Mouse (Mus musculus): ENCODE measurements at regions not wholly inside any gene's neighbourhood (a gene's known extent, or its start where the extent isn't known, plus 50 kb on each side); places are given as distances from the start of the nearest gene placed in this dataset.
A peak's percentile ranks its signal among the peaks of the same experiment; 100 is the strongest.

GRCm38 (mm10) chr14:24647722-24648121 lies 160.8 kb downstream of the Rps24 start:
- no peaks in the 10 kb centered on the region for H3K27me3 ChIP-seq (ENCODE audit: control insufficient read depth, insufficient read depth, low read length)

GRCm38 (mm10) chr14:24650195-24650901 lies 163.4 kb downstream of the Rps24 start:
- Histone ChIP-seq H3K4me2 (ENCODE audit: low read length) (no peak overlapping the region), H3K36me3 (ENCODE audit: control insufficient read depth, insufficient read depth, low read length) (no peaks in the 10 kb centered on the region), H3K27ac (replicated peaks; ENCODE audit: low read depth, low read length) (peak overlapping the region; percentile 78), H3K9me3 (ENCODE audit: control insufficient read depth, low read length) (no peaks in the 10 kb centered on the region), H3K27me3 (ENCODE audit: control insufficient read depth, insufficient read depth, low read length) (no peaks in the 10 kb centered on the region), H3K4me1 (ENCODE audit: control insufficient read depth, insufficient read depth, low read length) (peaks cover 15% of the 10 kb centered on the region; the same call in 1 of the 2 replicates), H3K9ac (replicated peaks; ENCODE audit: low read length) (0 out of 2 replicates have a peak overlapping the region, but pooled peaks have one; percentile 1), H3K4me3 (replicated peaks; ENCODE audit: low read depth, low read length) (no peak overlapping the region)
- ATAC-seq (ENCODE audit: low FRiP score, low TSS enrichment) (peak; percentile 50; the same call in 1 of the 2 replicates), DNase-seq (peak; percentile 72)
- WGBS, result 40% methylated on average over 7 of the region's 7 CpGs

More at GRCm38 (mm10) chr14:24647722-24648121, 160.8 kb downstream of the Rps24 start:
- H3K27ac ChIP-seq (replicated peaks; ENCODE audit: low read depth, low read length), result no peak overlapping the region
- 90% methylated on average over 4 of the region's 4 CpGs for WGBS
- H3K9ac ChIP-seq (replicated peaks; ENCODE audit: low read length), result no peak overlapping the region
- peaks cover 17% of the 10 kb centered on the region for H3K4me1 ChIP-seq (ENCODE audit: control insufficient read depth, insufficient read depth, low read length)
- no peaks in the 10 kb centered on the region for H3K36me3 ChIP-seq (ENCODE audit: control insufficient read depth, insufficient read depth, low read length)
- DNase-seq, result no peak
- no peaks in the 10 kb centered on the region for H3K9me3 ChIP-seq (ENCODE audit: control insufficient read depth, low read length)
- ATAC-seq (ENCODE audit: low FRiP score, low TSS enrichment), result no peak
- H3K4me2 ChIP-seq (ENCODE audit: low read length), result no peak overlapping the region
- no peak overlapping the region for H3K4me3 ChIP-seq (replicated peaks; ENCODE audit: low read depth, low read length)

GRCm38 (mm10) chr14:24650902-24651270 lies 164.0 kb downstream of the Rps24 start:
- Histone ChIP-seq H3K36me3 (ENCODE audit: control insufficient read depth, insufficient read depth, low read length) (no peaks in the 10 kb centered on the region), H3K4me1 (ENCODE audit: control insufficient read depth, insufficient read depth, low read length) (peaks cover 16% of the 10 kb centered on the region; the same call in 1 of the 2 replicates), H3K27ac (replicated peaks; ENCODE audit: low read depth, low read length) (peak overlapping the region; percentile 78), H3K4me2 (ENCODE audit: low read length) (no peak overlapping the region), H3K9ac (replicated peaks; ENCODE audit: low read length) (no peak overlapping the region), H3K27me3 (ENCODE audit: control insufficient read depth, insufficient read depth, low read length) (no peaks in the 10 kb centered on the region), H3K4me3 (replicated peaks; ENCODE audit: low read depth, low read length) (no peak overlapping the region), H3K9me3 (ENCODE audit: control insufficient read depth, low read length) (no peaks in the 10 kb centered on the region)
- ATAC-seq (ENCODE audit: low FRiP score, low TSS enrichment), result peak; percentile 46; the same call in 1 of the 2 replicates
- peak; percentile 66 for DNase-seq
- 37% methylated on average over 12 of the region's 12 CpGs for WGBS

GRCm38 (mm10) chr14:24652591-24652990 lies 165.7 kb downstream of the Rps24 start:
- ATAC-seq (ENCODE audit: low FRiP score, low TSS enrichment) (no peak), DNase-seq (no peak)
- no peaks in the 10 kb centered on the region for H3K27me3 ChIP-seq (ENCODE audit: control insufficient read depth, insufficient read depth, low read length)
- H3K4me3 ChIP-seq (replicated peaks; ENCODE audit: low read depth, low read length), result no peak overlapping the region
- H3K36me3 ChIP-seq (ENCODE audit: control insufficient read depth, insufficient read depth, low read length), result no peaks in the 10 kb centered on the region
- H3K9me3 ChIP-seq (ENCODE audit: control insufficient read depth, low read length), result no peaks in the 10 kb centered on the region
- no peak overlapping the region for H3K27ac ChIP-seq (replicated peaks; ENCODE audit: low read depth, low read length)
- no peak overlapping the region for H3K4me2 ChIP-seq (ENCODE audit: low read length)
- 49% methylated on average over 2 of the region's 2 CpGs for WGBS
- peaks cover 16% of the 10 kb centered on the region; the same call in 1 of the 2 replicates for H3K4me1 ChIP-seq (ENCODE audit: control insufficient read depth, insufficient read depth, low read length)
- no peak overlapping the region for H3K9ac ChIP-seq (replicated peaks; ENCODE audit: low read length)

GRCm38 (mm10) chr14:24655580-24655979 lies 168.7 kb downstream of the Rps24 start:
- DNase-seq (no peak), ATAC-seq (ENCODE audit: low FRiP score, low TSS enrichment) (no peak)
- no peak overlapping the region for H3K9ac ChIP-seq (replicated peaks; ENCODE audit: low read length)
- 48% methylated on average over 9 of the region's 9 CpGs for WGBS
- 0 out of 2 replicates have a peak overlapping the region, but pooled peaks have one; percentile 10 for H3K27ac ChIP-seq (replicated peaks; ENCODE audit: low read depth, low read length)
- H3K4me1 ChIP-seq (ENCODE audit: control insufficient read depth, insufficient read depth, low read length), result peaks cover 9% of the 10 kb centered on the region; the same call in 1 of the 2 replicates
- H3K4me3 ChIP-seq (replicated peaks; ENCODE audit: low read depth, low read length), result no peak overlapping the region
- no peaks in the 10 kb centered on the region for H3K9me3 ChIP-seq (ENCODE audit: control insufficient read depth, low read length)
- no peak overlapping the region for H3K4me2 ChIP-seq (ENCODE audit: low read length)
- no peaks in the 10 kb centered on the region for H3K27me3 ChIP-seq (ENCODE audit: control insufficient read depth, insufficient read depth, low read length)
- no peaks in the 10 kb centered on the region for H3K36me3 ChIP-seq (ENCODE audit: control insufficient read depth, insufficient read depth, low read length)

- Histone ChIP-seq H3K27me3 (ENCODE audit: control insufficient read depth, insufficient read depth, low read length) (no peaks in the 10 kb centered on the region), H3K9ac (replicated peaks; ENCODE audit: low read length) (no peak overlapping the region), H3K4me1 (ENCODE audit: control insufficient read depth, insufficient read depth, low read length) (0 out of 2 replicates have a peak, but pooled peaks cover 6% of the 10 kb centered on the region), H3K36me3 (ENCODE audit: control insufficient read depth, insufficient read depth, low read length) (no peaks in the 10 kb centered on the region), H3K4me3 (replicated peaks; ENCODE audit: low read depth, low read length) (no peak overlapping the region), H3K9me3 (ENCODE audit: control insufficient read depth, low read length) (no peaks in the 10 kb centered on the region), H3K4me2 (ENCODE audit: low read length) (no peak overlapping the region), H3K27ac (replicated peaks; ENCODE audit: low read depth, low read length) (no peak overlapping the region)
- WGBS, result 83% methylated on average over 2 of the region's 2 CpGs
- no peak for DNase-seq
- no peak for ATAC-seq (ENCODE audit: low FRiP score, low TSS enrichment)
These were observed 174.9 kb downstream of the Rps24 start for GRCm38 (mm10) chr14:24661797-24662196.

GRCm38 (mm10) chr14:24665210-24665609 lies 178.3 kb downstream of the Rps24 start:
- DNase-seq (peak; percentile 55), ATAC-seq (ENCODE audit: low FRiP score, low TSS enrichment) (no peak)
- Histone ChIP-seq H3K9me3 (ENCODE audit: control insufficient read depth, low read length) (no peaks in the 10 kb centered on the region), H3K27me3 (ENCODE audit: control insufficient read depth, insufficient read depth, low read length) (no peaks in the 10 kb centered on the region), H3K4me1 (ENCODE audit: control insufficient read depth, insufficient read depth, low read length) (0 out of 2 replicates have a peak, but pooled peaks cover 6% of the 10 kb centered on the region), H3K9ac (replicated peaks; ENCODE audit: low read length) (no peak overlapping the region), H3K4me2 (ENCODE audit: low read length) (no peak overlapping the region), H3K4me3 (replicated peaks; ENCODE audit: low read depth, low read length) (no peak overlapping the region), H3K27ac (replicated peaks; ENCODE audit: low read depth, low read length) (peak overlapping the region; percentile 16; the same call in 1 of the 2 replicates), H3K36me3 (ENCODE audit: control insufficient read depth, insufficient read depth, low read length) (no peaks in the 10 kb centered on the region)
- WGBS, result 45% methylated on average over 4 of the region's 4 CpGs

Data from midbrain, embryonic 14.5 days (tissue).